Mouse (Mus musculus): Measurements from ENCODE around the gene Grhpr. TPM values are rescaled to one million over a fixed set of nuclear protein-coding genes. Genes with fewer than 3 reads are reported as not detected.

Gene Grhpr
- polyA plus RNA-seq, 1 experiment = 71.1 TPM

- H3K36me3 ChIP-seq (ENCODE audit: control insufficient read depth, insufficient read depth) = no peaks in the 10 kb centered on the region
- TF ChIP-seq POLR2AphosphoS2 (IDR thresholded peaks at IDR 0.05; ENCODE audit: insufficient read length, low read depth) (no peak), E2F4 (IDR thresholded peaks at IDR 0.05; ENCODE audit: insufficient read depth) (no peak), TCF12 (IDR thresholded peaks at IDR 0.05; ENCODE audit: insufficient read depth, poor library complexity, severe bottlenecking) (no peak), TCF3 (IDR thresholded peaks at IDR 0.05; ENCODE audit: insufficient read length, low read depth) (no peak), MYOD1 (IDR thresholded peaks at IDR 0.05; ENCODE audit: control insufficient read depth in 1 of 3, insufficient read length in 2 of 3, low read depth in 2 of 3) (no peak), SRF (IDR thresholded peaks at IDR 0.05; ENCODE audit: control insufficient read depth, insufficient read length, low read depth) (no peak), MAX (IDR thresholded peaks at IDR 0.05; ENCODE audit: low read depth) (no peak), MYOG (IDR thresholded peaks at IDR 0.05; ENCODE audit: control insufficient read depth in 1 of 3, insufficient read depth in 1 of 3, insufficient read length in 2 of 3, low read depth in 2 of 3) (no peak), REST (IDR thresholded peaks at IDR 0.05; ENCODE audit: insufficient read depth, insufficient read length) (no peak), USF1 (IDR thresholded peaks at IDR 0.05; ENCODE audit: low read depth) (no peak), CEBPB (IDR thresholded peaks at IDR 0.05; ENCODE audit: insufficient read depth, poor library complexity, severe bottlenecking) (no peak), POLR2A (IDR thresholded peaks at IDR 0.05; ENCODE audit: insufficient read length, low read depth) (no peak)
- H3K27me3 ChIP-seq (ENCODE audit: control insufficient read depth, insufficient read depth, insufficient read length) = peaks cover 7% of the 10 kb centered on the region
- H3K4me2 ChIP-seq (ENCODE audit: low read depth) = no peak overlapping the region
- no peaks in the 10 kb centered on the region for H3K79me2 ChIP-seq (ENCODE audit: control insufficient read depth, insufficient read depth)
- no peak overlapping the region for H3K4me3 ChIP-seq
- no peak overlapping the region for H3ac ChIP-seq (ENCODE audit: control insufficient read depth, insufficient read length)
Measured at GRCm38 (mm10) chr4:44939576-44940249, 41.5 kb upstream of the Grhpr start.

- H3K4me3 ChIP-seq = no peak overlapping the region
- TF ChIP-seq E2F4 (IDR thresholded peaks at IDR 0.05; ENCODE audit: insufficient read depth) = no peak
- no peak for TF ChIP-seq TCF12 (IDR thresholded peaks at IDR 0.05; ENCODE audit: insufficient read depth, poor library complexity, severe bottlenecking)
- no peak for TF ChIP-seq POLR2AphosphoS2 (IDR thresholded peaks at IDR 0.05; ENCODE audit: insufficient read length, low read depth)
- TF ChIP-seq REST (IDR thresholded peaks at IDR 0.05; ENCODE audit: insufficient read depth, insufficient read length) = no peak
- TF ChIP-seq USF1 (IDR thresholded peaks at IDR 0.05; ENCODE audit: low read depth) = no peak
- no peak for TF ChIP-seq POLR2A (IDR thresholded peaks at IDR 0.05; ENCODE audit: insufficient read length, low read depth)
- TF ChIP-seq MYOG (IDR thresholded peaks at IDR 0.05; ENCODE audit: control insufficient read depth in 1 of 3, insufficient read depth in 1 of 3, insufficient read length in 2 of 3, low read depth in 2 of 3) = no peak
- no peak for TF ChIP-seq TCF3 (IDR thresholded peaks at IDR 0.05; ENCODE audit: insufficient read length, low read depth)
- no peak for TF ChIP-seq CEBPB (IDR thresholded peaks at IDR 0.05; ENCODE audit: insufficient read depth, poor library complexity, severe bottlenecking)
- no peak for TF ChIP-seq MAX (IDR thresholded peaks at IDR 0.05; ENCODE audit: low read depth)
- no peak for TF ChIP-seq SRF (IDR thresholded peaks at IDR 0.05; ENCODE audit: control insufficient read depth, insufficient read length, low read depth)
- TF ChIP-seq MYOD1 (IDR thresholded peaks at IDR 0.05; ENCODE audit: control insufficient read depth in 1 of 3, insufficient read length in 2 of 3, low read depth in 2 of 3) = no peak
Measured at GRCm38 (mm10) chr4:44940286-44940685, 40.9 kb upstream of the Grhpr start.

GRCm38 (mm10) chr4:44942237-44942636, 39.0 kb upstream of the Grhpr start:
- Histone ChIP-seq H3K4me2 (ENCODE audit: low read depth) (no peak overlapping the region), H3K27me3 (ENCODE audit: control insufficient read depth, insufficient read depth, insufficient read length) (peaks cover 7% of the 10 kb centered on the region), H3K4me3 (no peak overlapping the region), H3ac (ENCODE audit: control insufficient read depth, insufficient read length) (no peak overlapping the region), H3K79me2 (ENCODE audit: control insufficient read depth, insufficient read depth) (no peaks in the 10 kb centered on the region), H3K36me3 (ENCODE audit: control insufficient read depth, insufficient read depth) (no peaks in the 10 kb centered on the region)
- no peak for TF ChIP-seq USF1 (IDR thresholded peaks at IDR 0.05; ENCODE audit: low read depth)
- TF ChIP-seq CEBPB (IDR thresholded peaks at IDR 0.05; ENCODE audit: insufficient read depth, poor library complexity, severe bottlenecking) = no peak
- no peak for TF ChIP-seq TCF3 (IDR thresholded peaks at IDR 0.05; ENCODE audit: insufficient read length, low read depth)
- TF ChIP-seq MAX (IDR thresholded peaks at IDR 0.05; ENCODE audit: low read depth) = no peak
- no peak for TF ChIP-seq SRF (IDR thresholded peaks at IDR 0.05; ENCODE audit: control insufficient read depth, insufficient read length, low read depth)
- no peak for TF ChIP-seq REST (IDR thresholded peaks at IDR 0.05; ENCODE audit: insufficient read depth, insufficient read length)
- TF ChIP-seq POLR2AphosphoS2 (IDR thresholded peaks at IDR 0.05; ENCODE audit: insufficient read length, low read depth) = no peak
- TF ChIP-seq MYOG (IDR thresholded peaks at IDR 0.05; ENCODE audit: control insufficient read depth in 1 of 3, insufficient read depth in 1 of 3, insufficient read length in 2 of 3, low read depth in 2 of 3) = no peak
- TF ChIP-seq MYOD1 (IDR thresholded peaks at IDR 0.05; ENCODE audit: control insufficient read depth in 1 of 3, insufficient read length in 2 of 3, low read depth in 2 of 3) = no peak
- TF ChIP-seq TCF12 (IDR thresholded peaks at IDR 0.05; ENCODE audit: insufficient read depth, poor library complexity, severe bottlenecking) = no peak
- no peak for TF ChIP-seq E2F4 (IDR thresholded peaks at IDR 0.05; ENCODE audit: insufficient read depth)
- TF ChIP-seq POLR2A (IDR thresholded peaks at IDR 0.05; ENCODE audit: insufficient read length, low read depth) = no peak

More at GRCm38 (mm10) chr4:44940286-44940685, 40.9 kb upstream of the Grhpr start:
- Histone ChIP-seq H3K4me2 (ENCODE audit: low read depth) (no peak overlapping the region), H3K36me3 (ENCODE audit: control insufficient read depth, insufficient read depth) (no peaks in the 10 kb centered on the region), H3K27me3 (ENCODE audit: control insufficient read depth, insufficient read depth, insufficient read length) (peaks cover 7% of the 10 kb centered on the region), H3K79me2 (ENCODE audit: control insufficient read depth, insufficient read depth) (no peaks in the 10 kb centered on the region), H3ac (ENCODE audit: control insufficient read depth, insufficient read length) (no peak overlapping the region)

- no peak overlapping the region for H3K4me3 ChIP-seq
- H3K4me2 ChIP-seq (ENCODE audit: low read depth) = no peak overlapping the region
- H3ac ChIP-seq (ENCODE audit: control insufficient read depth, insufficient read length) = no peak overlapping the region
- H3K79me2 ChIP-seq (ENCODE audit: control insufficient read depth, insufficient read depth) = no peaks in the 10 kb centered on the region
- H3K36me3 ChIP-seq (ENCODE audit: control insufficient read depth, insufficient read depth) = no peaks in the 10 kb centered on the region
- TF ChIP-seq E2F4 (IDR thresholded peaks at IDR 0.05; ENCODE audit: insufficient read depth) = no peak
- no peak for TF ChIP-seq MYOD1 (IDR thresholded peaks at IDR 0.05; ENCODE audit: control insufficient read depth in 1 of 3, insufficient read length in 2 of 3, low read depth in 2 of 3)
- no peak for TF ChIP-seq POLR2A (IDR thresholded peaks at IDR 0.05; ENCODE audit: insufficient read length, low read depth)
- no peak for TF ChIP-seq USF1 (IDR thresholded peaks at IDR 0.05; ENCODE audit: low read depth)
- no peak for TF ChIP-seq MAX (IDR thresholded peaks at IDR 0.05; ENCODE audit: low read depth)
- TF ChIP-seq REST (IDR thresholded peaks at IDR 0.05; ENCODE audit: insufficient read depth, insufficient read length) = no peak
- TF ChIP-seq CEBPB (IDR thresholded peaks at IDR 0.05; ENCODE audit: insufficient read depth, poor library complexity, severe bottlenecking) = no peak
- no peak for TF ChIP-seq TCF12 (IDR thresholded peaks at IDR 0.05; ENCODE audit: insufficient read depth, poor library complexity, severe bottlenecking)
- no peak for TF ChIP-seq TCF3 (IDR thresholded peaks at IDR 0.05; ENCODE audit: insufficient read length, low read depth)
- TF ChIP-seq SRF (IDR thresholded peaks at IDR 0.05; ENCODE audit: control insufficient read depth, insufficient read length, low read depth) = no peak
- TF ChIP-seq POLR2AphosphoS2 (IDR thresholded peaks at IDR 0.05; ENCODE audit: insufficient read length, low read depth) = no peak
- no peak for TF ChIP-seq MYOG (IDR thresholded peaks at IDR 0.05; ENCODE audit: control insufficient read depth in 1 of 3, insufficient read depth in 1 of 3, insufficient read length in 2 of 3, low read depth in 2 of 3)
- H3K27me3 ChIP-seq (ENCODE audit: control insufficient read depth, insufficient read depth, insufficient read length) = peaks cover 7% of the 10 kb centered on the region
Measured at GRCm38 (mm10) chr4:44943480-44943879, 37.7 kb upstream of the Grhpr start.
